Mouse (Mus musculus) limb, embryonic 14.5 days (tissue): ENCODE measurements at regions not wholly inside any gene's neighbourhood (a gene's known extent, or its start where the extent isn't known, plus 50 kb on each side); places are given as distances from the start of the nearest gene placed in this dataset.

Experiments used
- ATAC-seq: fragments of 200-750 bp; cut with Nextera tagmentation; 2 replicates; pipeline ENCODE4 v1.8.0; 2017; ENCODE audit warnings: low read depth, moderate number of reproducible peaks, moderate TSS enrichment; ENCODE audit not compliant: low FRiP score
- DNase-seq: peaks from one replicate; pipeline ENCODE4 v3.0.0-alpha.2; 2015; ENCODE audit warnings: low spot score
- H3K27ac ChIP-seq: fragments of 300-500 bp; sonication (generic); replicated peaks from 2 replicates; pipeline ENCODE4 v1.5.1; 2014; ENCODE audit warnings: low read depth, mild to moderate bottlenecking, low read length, moderate library complexity, mixed read lengths
- H3K27me3 ChIP-seq: fragments of 300-500 bp; sonication (generic); 2 replicates; pipeline ENCODE4 v1.6.1; 2014; ENCODE audit warnings: low read length, mixed read lengths; ENCODE audit not compliant: control insufficient read depth, insufficient read depth
- H3K36me3 ChIP-seq: fragments of 300-500 bp; sonication (generic); 2 replicates; pipeline ENCODE4 v1.6.1; 2014; ENCODE audit warnings: mild to moderate bottlenecking, low read length, moderate library complexity, mixed read lengths; ENCODE audit not compliant: control insufficient read depth, insufficient read depth
- H3K4me1 ChIP-seq: fragments of 300-500 bp; sonication (generic); 2 replicates; pipeline ENCODE4 v1.6.1; 2014; ENCODE audit warnings: antibody characterized with exemption, low read length, mixed read lengths; ENCODE audit not compliant: control insufficient read depth, insufficient read depth
- H3K4me2 ChIP-seq: fragments of 300-500 bp; sonication (generic); replicated peaks from 2 replicates; pipeline ENCODE4 v1.6.1; 2014; ENCODE audit warnings: low read depth, mild to moderate bottlenecking, low read length, moderate library complexity; ENCODE audit not compliant: severe bottlenecking
- H3K4me3 ChIP-seq: fragments of 300-500 bp; sonication (generic); replicated peaks from 2 replicates; pipeline ENCODE4 v1.5.1; 2014; ENCODE audit warnings: low read length
- H3K9ac ChIP-seq: fragments of 300-500 bp; sonication (generic); 2 replicates; pipeline ENCODE4 v1.6.1; 2014; ENCODE audit warnings: mild to moderate bottlenecking, low read depth, low read length, moderate library complexity; ENCODE audit not compliant: severe bottlenecking
- H3K9me3 ChIP-seq: fragments of 300-500 bp; sonication (generic); 2 replicates; pipeline ENCODE4 v1.6.1; 2016; ENCODE audit warnings: low read length; ENCODE audit not compliant: control insufficient read depth
- POLR2A ChIP-seq: fragments of 200-500 bp; IDR thresholded peaks from 2 replicates; pipeline ENCODE4 v1.8.0; 2012; ENCODE audit warnings: inconsistent platforms, mild to moderate bottlenecking, moderate library complexity, borderline replicate concordance; ENCODE audit not compliant: insufficient read depth, insufficient read length; ENCODE audit errors: extremely low read depth
- whole genome bisulfite sequencing: fragments of 180-500 bp; shearing (Covaris S2); extraction: QIAGEN DNeasy Blood & Tissue Kit; methylation state at CpG from one replicate; pipeline ENCODE4 v1.1.7; 2014; 5-methylcytosine and 5-hydroxymethylcytosine counted together

DNA sequence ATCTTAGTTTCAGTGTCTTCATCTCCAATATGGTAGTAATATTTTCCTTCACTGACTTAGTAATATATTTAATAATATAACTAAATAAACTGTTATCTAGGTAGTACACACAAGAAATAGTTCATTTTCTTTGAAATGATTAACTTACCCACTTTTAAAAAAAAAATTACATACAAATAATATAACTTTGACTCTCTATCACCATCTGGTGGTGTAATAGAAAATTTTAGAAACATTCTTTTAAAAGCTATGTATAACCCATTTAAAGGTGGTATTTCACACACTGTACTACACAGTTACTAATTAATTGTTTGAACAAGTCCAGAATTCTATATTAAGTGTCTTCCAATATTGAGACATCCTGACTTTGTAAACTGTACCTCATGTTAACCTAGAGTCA lies 53.9 kb upstream of the Olfr266 start:
- no peak overlapping the region for H3K4me3 ChIP-seq
- no peak overlapping the region for H3K4me2 ChIP-seq
- TF ChIP-seq POLR2A: no peak
- DNase-seq: no peak
- H3K4me1 ChIP-seq: no peaks in the 10 kb centered on the region
- no peaks in the 10 kb centered on the region for H3K9me3 ChIP-seq
- H3K27me3 ChIP-seq: no peaks in the 10 kb centered on the region
- H3K36me3 ChIP-seq: no peaks in the 10 kb centered on the region
- H3K27ac ChIP-seq: no peak overlapping the region
- ATAC-seq: no peak
- no peak overlapping the region for H3K9ac ChIP-seq

DNA sequence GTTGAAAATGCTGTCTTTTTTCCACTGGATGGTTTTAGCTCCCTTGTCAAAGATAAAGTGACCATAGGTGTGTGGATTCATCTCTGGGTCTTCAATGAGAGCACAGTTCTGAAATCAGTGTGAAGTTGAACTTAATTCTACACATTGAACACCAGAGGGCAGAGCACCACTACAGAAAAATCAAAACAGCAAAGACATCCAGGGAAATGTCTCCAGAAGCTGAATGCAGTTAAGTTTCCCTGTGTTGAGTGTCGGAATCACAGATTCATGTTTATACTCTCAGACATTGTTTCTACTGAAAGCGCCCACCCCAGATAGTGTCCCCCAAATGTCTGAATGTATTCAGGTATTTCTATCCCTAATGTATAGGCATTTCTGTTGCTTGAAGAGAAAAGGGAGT lies 77.1 kb upstream of the Olfr266 start:
- Histone ChIP-seq H3K4me3 (no peak overlapping the region), H3K27me3 (no peaks in the 10 kb centered on the region), H3K9me3 (no peaks in the 10 kb centered on the region), H3K36me3 (no peaks in the 10 kb centered on the region), H3K27ac (no peak overlapping the region), H3K4me2 (no peak overlapping the region), H3K4me1 (no peaks in the 10 kb centered on the region), H3K9ac (no peak overlapping the region)
- WGBS: 30% methylated on average over 2 of the region's 2 CpGs
- ATAC-seq (no peak), DNase-seq (peak; percentile 43)
- no peak for TF ChIP-seq POLR2A

DNA sequence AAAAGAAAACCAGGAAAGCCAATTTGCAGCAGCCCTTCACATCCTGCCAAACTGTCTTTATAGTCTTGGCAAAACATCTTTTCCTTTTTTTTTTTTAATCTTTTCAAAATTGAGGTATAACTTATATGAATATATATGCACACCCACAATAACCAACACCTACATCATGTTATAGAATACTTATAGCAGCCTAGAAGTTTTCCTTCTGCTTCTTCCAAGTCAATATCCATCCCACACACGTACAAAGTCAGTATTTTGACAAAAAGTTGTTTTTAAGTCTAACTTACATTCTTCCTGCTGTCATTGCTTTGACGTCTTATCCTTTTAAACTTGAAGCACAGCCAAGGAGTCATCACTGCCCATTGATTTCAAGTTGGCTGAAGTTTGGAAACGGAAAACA lies 80.6 kb upstream of the Olfr266 start:
- 74% methylated on average over 3 of the region's 3 CpGs for WGBS
- Histone ChIP-seq H3K4me3 (no peak overlapping the region), H3K4me1 (no peaks in the 10 kb centered on the region), H3K4me2 (no peak overlapping the region), H3K9me3 (no peaks in the 10 kb centered on the region), H3K27me3 (no peaks in the 10 kb centered on the region), H3K36me3 (no peaks in the 10 kb centered on the region), H3K27ac (no peak overlapping the region), H3K9ac (no peak overlapping the region)
- ATAC-seq (no peak), DNase-seq (no peak)
- no peak for TF ChIP-seq POLR2A

DNA sequence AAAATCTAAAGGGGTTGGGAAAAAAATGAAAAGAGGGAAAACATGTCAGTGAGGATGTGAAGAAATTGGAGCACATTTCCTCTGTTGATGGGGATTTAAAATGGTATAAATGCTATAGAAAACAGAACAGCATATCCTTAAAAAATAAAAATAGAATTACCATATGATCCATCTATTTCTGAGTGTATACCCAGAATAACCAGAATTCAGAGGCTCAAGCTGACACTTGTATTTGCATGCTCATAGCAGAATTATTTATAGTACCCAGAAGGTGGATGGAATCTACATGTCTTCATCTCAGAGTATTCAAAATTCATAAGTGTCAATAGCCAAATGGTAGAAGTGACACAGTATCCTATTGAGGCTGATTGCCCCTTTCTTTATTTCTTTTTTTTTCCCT lies 99.9 kb upstream of the Kcna3 start:
- no peak for TF ChIP-seq POLR2A
- Histone ChIP-seq H3K36me3 (no peaks in the 10 kb centered on the region), H3K4me2 (no peak overlapping the region), H3K9ac (no peak overlapping the region), H3K4me3 (no peak overlapping the region), H3K27ac (no peak overlapping the region), H3K27me3 (no peaks in the 10 kb centered on the region), H3K4me1 (no peaks in the 10 kb centered on the region), H3K9me3 (peaks cover 6% of the 10 kb centered on the region; the same call in 1 of the 2 replicates)
- no peak for ATAC-seq
- no peak for DNase-seq

DNA sequence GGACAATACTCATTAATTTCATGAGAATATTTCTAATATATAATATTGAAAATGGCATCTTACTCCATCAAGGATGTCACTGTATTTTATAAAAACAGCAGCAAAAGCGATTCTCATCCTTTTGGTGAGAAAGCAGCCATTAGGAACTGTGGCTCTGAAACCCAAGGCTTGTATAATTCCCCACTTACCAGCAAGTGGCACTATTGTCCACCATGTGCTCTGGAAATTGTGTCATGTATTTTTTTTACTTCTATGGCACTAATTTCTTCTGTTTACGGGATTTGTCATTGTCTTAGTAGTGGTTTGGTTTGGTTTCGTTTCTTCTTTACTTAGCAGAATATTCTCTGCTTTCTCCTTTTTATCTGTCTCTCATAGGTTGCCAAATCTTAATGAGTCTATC lies 95.9 kb upstream of the Kcna3 start:
- Histone ChIP-seq H3K4me3 (no peak overlapping the region), H3K27me3 (no peaks in the 10 kb centered on the region), H3K27ac (no peak overlapping the region), H3K36me3 (no peaks in the 10 kb centered on the region), H3K9ac (no peak overlapping the region), H3K9me3 (no peaks in the 10 kb centered on the region), H3K4me2 (no peak overlapping the region), H3K4me1 (no peaks in the 10 kb centered on the region)
- DNase-seq: no peak
- ATAC-seq: no peak
- 57% methylated on average over 3 of the region's 3 CpGs for WGBS
- TF ChIP-seq POLR2A: no peak
